8 mouse cellular contexts compared by ENCODE assay signal in the genomic region with DNA sequence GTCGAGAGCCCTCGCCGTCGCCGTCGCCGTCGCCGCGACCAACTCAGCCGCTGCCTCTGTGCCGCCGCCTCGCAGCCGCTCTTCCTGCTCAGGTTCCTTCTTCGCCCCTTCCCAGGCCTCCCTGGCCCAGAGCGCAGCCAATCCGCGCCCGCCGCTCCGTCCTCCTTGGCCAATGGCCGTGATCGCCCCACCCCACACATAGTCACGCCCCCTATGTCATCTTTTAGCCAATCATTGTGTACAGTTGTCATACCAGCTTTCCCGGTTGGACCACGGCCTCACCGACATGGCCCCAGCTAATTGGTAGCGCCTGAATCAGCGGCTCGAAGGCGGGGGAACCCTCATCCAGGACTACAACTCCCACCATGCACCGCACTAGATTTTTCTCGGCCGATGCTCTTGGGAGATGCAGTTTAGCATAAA. TPM values are rescaled to one million over a fixed set of nuclear protein-coding genes. Genes with fewer than 3 reads are reported as not detected.
DNase-seq lines count a peak whose midpoint lies in the region; ATAC-seq lines count a peak whose summit lies in the region.

Gene Sel1l (minus strand): TSS at position 113 of the 423 bp plus-strand sequence.

- intact Hi-C loops in gastrocnemius, postnatal 14 days (cut with DNase I; ENCODE audit: low total_unique reads): no loop called here
- intact Hi-C loops in left cerebral cortex, postnatal 10 days (cut with DNase I): no loop called here

- peak; percentile 98 for ATAC-seq in inflammation-experienced regulatory T-cells, adult 6 months
- ATAC-seq in megakaryocyte-erythroid progenitor cell, adult 5-6 weeks (replicated peaks; ENCODE audit: low FRiP score, low TSS enrichment, poor library complexity, severe bottlenecking): peak; percentile 100

- peak; percentile 99 for DNase-seq in adrenal gland, adult (ENCODE audit: inconsistent age in 2 of 2, low spot score in 1 of 2)
- DNase-seq in embryo, embryonic 10.5 days (ENCODE audit: low spot score): peak; percentile 99
- peak; percentile 97 for DNase-seq in gastrocnemius, postnatal 14 days
- peak; percentile 99 for DNase-seq in left cerebral cortex, postnatal 10 days (ENCODE audit: extremely low spot score in 1 of 2, low spot score in 2 of 2)
- peak; percentile 98 for DNase-seq in right cerebral cortex, postnatal 25 days
- peak; percentile 97 to 98 for DNase-seq in urinary bladder, postnatal 4 days (ENCODE audit: low spot score in 2 of 2)

RNA-seq across cellular contexts. Expression of gene Sel1l, which starts in this region (rescaled TPM):
- total RNA-seq in gastrocnemius, postnatal 14 days (2021): 10 to 100 TPM; 37.4 to 37.6 TPM
- polyA plus RNA-seq in inflammation-experienced regulatory T-cells, adult 6 months (2017; shearing (Covaris generic)): 10 to 100 TPM; 53.0 to 60.6 (median 54.4) TPM
- total RNA-seq in left cerebral cortex, postnatal 10 days (2021): 100 to 1,000 TPM; 129 to 132 TPM
- 37.3 and 51.4 TPM in 2 replicates for total RNA-seq in megakaryocyte-erythroid progenitor cell, adult 5-6 weeks (2014; fragmentation: Nextera tagmentation)
- 32.3 and 44.1 TPM in 2 replicates for total RNA-seq in megakaryocyte-erythroid progenitor cell, adult 5-6 weeks (2017)

Comparison
In these comparisons a context has a peak if more than half of its experiments do, and no peak if none do; other contexts are left out.
1. Peak in every context shown above with its lines: DNase-seq and ATAC-seq.